Mouse (Mus musculus) cerebellum, postnatal 4 days (tissue): ENCODE results near the gene Ankrd55.

Experiments used
- DNase-seq, 2 experiments: peaks; one replicate each; pipeline ENCODE4 v3.0.0; 2022; ENCODE audit warnings: low spot score in 2 of 2, mixed read lengths in 1 of 2

Gene Ankrd55

DNA sequence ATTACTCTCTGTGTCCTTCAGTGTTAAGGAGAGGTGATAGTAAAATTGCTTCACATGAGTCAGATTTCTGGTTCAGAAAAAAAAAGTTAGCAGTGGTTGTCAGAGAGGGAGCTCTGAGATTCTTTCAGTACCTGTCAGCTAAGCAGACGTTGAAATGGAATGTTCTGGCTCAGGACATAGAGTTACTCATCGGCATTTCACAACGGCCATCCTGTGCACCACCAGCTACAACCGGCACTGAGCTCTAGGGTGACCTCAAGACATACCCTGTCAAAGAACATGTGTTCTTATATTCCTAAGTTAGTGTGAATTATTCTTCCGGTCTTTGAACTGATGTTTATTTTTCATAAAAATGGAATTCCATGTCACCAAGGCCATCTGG, 55.4 kb downstream of the Ankrd55 start:
- no peak for DNase-seq

DNA sequence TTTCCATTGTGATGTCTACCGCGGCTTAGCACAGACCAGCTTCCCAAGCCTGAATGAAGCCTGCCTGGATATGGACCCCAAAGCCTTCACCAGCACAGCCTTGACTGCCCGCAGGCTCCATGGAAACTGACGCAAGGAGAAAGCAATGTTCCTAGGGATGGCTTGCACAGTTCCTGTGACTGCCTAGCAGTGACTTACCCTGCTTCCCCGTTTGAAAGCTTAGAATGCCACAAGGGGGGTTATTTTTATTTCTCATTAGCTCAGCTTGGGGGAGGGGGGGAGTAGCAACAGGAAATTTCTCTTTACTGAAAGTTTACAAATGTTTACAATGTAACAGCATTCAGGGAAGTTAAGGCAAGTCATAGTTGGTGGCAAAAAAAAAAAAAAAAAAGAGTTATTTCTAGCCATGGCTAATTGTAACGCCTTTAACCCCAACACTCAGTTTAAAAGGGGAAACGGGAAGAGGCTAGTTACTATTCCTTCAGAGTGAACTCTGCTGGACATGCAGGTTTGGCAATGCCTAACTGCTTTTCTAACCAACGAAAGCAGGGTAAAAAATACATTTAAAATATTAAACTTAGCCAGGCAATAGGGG, 56.1 kb downstream of the Ankrd55 start:
- DNase-seq = no peak

DNA sequence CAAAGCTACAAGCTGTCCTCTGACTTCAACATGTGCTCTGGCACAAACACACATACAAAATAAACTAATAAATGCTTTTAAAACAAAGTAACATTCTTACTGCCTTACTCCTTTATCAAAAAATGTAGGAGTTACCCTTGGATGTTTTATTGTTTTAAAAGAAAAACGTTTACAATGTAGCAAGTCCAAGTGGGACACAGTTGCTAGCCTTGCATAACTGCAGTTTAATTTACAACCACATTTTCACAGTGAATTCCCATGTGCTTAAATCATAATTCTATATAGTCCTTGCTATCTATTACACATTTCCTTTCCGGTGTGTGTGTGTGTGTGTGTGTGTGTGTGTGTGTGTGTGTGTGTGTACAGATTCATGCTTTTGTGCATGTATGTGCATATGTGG, 57.3 kb downstream of the Ankrd55 start:
- no peak for DNase-seq

DNA sequence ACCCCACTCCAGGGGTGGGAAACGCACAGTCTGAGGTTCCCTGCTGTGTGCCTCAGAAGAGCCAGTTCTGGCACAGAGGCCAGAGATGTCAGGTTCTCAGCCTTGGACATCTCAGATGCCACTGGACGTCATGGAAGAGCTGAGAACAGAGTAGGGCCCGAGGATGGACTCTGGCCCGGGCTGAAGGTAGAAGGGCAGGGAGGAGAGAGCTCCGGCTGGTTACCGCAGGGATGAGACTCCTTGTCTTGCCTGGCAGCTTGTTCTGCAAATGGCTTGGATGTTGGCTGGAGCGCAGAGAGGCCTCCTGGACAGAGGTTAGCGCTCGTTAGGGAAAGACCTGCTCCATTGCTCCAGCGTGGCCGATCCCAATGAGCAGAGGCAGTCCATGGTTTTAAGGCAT, 57.8 kb downstream of the Ankrd55 start:
- no peak for DNase-seq

DNA sequence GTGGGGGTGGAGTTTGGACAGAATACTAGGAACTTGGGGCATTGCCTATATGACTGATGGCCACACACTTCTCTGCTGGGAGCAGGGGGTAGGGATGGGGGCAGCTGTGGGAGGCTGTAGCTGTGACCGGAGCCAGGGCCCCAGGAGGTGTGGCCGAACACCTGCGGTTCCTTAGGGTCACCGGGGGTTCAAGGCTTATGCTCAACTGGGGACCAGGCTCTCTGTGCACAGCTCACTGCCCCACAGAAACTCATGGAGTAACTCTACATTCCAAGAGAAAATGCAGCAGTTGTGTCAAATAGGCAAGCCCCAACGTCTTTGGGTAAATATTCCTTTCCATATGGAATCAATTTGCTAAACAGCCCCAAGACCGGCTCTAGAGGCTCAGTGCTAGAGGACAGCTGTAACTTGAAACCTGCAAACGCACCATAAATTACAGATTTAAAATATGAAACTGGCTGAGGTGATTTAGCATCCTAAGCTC, 58.5 kb downstream of the Ankrd55 start:
- no peak for DNase-seq

DNA sequence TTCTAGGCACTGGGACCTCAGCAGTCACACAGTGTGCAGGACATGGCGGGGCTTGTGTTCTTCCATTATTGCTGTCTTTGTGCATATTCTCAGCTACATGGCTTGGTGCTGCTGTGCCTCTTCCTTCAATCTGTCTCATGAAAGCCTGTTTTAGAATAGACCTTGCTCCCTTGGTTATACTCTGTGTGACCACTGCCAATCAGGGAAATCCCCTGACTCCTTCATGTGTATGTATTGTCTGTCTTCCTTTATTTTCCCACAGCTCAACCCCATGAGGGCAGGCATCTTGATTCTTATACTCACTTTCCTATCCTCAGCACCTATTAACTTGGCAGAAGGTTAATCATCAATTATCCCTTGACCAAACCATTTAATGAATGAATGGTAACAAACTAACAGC, 60.0 kb downstream of the Ankrd55 start:
- no peak for DNase-seq

DNA sequence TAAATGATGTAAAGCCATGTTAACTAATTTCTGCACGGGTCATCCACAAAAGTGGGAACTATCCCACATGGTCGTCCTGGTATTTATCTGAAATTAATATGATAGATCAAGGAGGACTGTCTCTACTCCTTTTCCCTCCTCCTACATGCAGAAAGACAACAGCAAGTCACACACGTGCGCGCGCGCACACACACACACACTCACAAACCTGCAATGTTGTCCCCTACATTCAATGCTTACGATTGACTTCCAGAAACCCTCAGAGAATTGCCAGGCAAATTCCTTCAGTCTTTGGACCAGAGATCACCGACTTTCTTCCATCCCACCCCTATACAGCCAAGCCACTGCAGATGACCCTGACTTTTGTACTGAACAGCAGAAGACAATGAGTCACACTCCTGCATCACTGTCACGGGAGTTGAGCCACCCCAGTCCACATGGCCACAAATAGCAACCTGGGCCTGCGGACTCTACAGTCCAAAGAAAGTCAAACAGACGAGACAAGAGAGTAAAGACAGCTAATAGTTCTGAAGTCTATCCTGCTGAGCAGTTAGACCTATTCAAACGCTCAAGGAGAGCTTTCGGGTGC, 60.7 kb downstream of the Ankrd55 start:
- no peak for DNase-seq

DNA sequence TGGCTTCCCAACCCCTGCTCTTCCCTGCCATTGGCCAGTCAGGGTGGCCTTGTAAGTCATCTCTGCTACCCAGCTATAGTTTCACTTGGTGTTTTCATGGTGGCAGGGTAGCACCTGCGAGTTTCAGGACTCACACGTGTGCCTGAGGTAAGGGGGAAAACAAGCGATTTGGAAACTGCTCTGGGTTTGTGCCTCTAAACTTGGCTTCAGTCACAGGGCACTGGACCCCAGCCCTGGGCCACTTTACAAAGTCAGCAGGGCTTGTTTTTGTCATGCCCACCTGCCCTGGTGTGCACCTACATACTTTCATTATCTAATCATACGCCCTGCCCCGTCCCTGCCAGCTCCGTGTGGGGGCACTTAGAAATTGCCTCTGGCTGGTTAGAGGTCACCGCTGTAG, 61.2 kb downstream of the Ankrd55 start:
- DNase-seq = no peak

DNA sequence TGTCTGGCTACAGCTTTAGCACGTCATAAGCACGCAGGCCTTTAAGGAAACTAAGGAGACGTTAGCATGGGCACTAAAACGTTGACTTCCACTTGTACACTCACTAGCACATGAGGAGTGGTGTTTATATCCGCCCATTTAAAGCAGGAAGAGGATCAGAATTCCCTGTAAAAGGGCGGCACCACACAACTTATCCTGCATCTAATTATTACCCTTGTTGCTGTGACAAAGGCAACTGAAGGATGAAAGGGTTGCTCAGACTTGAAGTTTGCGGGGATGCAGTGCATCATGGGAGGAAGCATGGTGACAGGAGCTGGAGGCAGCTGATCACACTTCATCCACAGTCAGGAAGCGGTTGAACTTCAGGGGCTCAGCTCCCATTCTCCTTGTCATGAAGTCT, 63.7 kb downstream of the Ankrd55 start:
- no peak for DNase-seq

DNA sequence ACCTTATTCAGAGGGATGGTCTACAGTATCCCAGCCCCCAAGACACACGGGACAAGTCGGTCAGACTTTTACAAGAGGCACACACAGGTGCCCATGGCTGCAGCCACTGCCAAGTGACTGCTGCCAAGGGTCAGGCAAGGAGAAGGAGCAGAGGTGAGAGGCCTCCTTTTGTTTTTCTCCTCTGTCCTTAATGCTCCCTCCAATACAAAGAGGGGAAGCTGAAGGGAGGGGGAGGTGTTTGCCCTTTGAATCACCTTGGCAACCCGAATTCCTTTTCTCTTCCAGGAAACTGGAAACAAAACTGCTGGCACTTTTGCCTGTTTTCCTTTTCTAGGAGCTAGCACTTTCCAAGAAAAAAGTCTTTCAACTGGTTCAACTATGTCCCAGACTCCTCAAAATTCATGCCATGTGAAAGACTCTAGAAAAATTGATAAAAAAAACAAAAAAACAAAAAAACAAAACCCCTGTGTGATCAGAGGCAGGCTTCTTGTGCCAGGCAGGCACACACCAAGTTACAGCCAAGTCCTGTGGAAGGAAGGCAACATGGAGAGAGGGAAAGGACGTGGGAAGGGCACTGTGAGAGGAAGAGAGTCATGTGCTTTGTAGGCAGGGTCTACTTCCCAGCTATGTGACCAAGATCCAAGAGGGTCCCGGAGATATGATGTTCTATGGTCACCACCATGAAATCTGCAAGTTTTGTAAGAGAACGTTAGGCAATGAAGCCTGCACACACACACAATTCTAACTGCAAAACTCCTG, 66.0 kb downstream of the Ankrd55 start:
- no peak for DNase-seq

DNA sequence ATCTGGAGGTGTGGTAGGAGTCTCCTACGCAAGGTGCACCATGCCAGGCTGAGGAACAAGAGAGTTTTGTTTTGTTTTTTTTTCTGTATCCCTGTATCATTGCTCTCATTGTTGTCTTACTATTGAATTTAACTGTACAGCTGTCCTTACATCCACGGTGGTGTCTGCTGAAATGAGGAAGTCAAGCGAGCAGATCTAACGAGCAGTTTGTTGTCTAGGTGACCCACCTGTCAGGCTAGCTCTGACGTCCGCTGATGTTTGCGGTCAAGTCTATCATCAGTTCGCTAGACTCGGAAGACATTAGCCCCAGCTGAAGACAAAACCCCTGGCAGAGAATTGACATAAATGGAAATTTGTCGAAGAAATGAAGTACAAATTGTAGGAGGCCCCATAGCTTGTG, 66.7 kb downstream of the Ankrd55 start:
- DNase-seq = no peak

DNA sequence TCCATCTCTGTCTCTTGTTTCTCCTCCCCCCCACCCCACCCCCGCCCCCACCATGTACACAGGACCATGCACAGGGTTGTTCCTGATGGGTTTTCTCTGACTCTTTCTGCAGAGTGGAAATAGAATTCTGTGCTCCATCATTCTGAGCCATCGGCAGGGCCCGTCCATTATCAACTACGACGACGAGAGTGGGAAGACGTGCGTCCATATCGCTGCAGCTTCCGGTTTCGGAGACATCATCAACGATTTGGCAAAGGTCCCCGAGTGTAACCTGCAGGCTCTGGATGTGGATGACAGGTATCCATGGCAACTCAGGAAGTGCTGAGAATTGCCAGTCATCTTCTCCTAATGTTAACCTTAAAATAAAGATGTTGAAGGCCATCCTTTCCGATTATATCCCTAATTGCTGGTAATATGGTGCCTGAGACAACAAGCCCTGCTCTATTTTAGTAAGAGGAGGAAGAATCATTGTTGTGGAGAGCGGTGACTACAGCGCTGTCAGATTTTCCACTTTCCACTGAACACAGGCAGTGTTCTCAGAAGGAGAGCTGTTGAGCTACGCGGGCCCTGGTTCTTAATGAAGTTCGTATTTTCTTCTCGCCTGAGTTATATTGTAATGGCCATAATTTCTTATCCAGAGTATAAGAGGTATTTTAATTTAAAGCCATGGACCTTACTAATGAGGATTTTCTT, 67.7 kb downstream of the Ankrd55 start:
- DNase-seq = no peak

DNA sequence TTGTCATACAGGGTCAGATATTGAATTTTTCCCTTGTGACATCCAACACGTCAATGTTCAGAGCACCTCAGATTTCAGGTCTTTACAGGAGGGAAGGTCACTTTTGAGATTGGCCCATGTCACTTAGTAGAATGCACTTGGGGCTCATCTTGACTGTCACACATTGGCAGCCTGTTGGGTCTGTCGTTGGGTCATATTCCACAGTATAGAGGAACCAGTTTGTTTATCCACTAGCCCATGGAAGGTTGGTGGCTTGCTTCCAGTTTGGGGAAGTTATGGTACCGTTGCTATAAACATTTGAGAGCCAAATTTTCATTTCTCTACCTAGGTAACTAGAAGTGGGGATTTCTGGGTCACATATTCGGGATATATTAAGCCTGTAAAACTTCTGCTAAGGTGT, 73.3 kb downstream of the Ankrd55 start:
- DNase-seq = no peak

DNA sequence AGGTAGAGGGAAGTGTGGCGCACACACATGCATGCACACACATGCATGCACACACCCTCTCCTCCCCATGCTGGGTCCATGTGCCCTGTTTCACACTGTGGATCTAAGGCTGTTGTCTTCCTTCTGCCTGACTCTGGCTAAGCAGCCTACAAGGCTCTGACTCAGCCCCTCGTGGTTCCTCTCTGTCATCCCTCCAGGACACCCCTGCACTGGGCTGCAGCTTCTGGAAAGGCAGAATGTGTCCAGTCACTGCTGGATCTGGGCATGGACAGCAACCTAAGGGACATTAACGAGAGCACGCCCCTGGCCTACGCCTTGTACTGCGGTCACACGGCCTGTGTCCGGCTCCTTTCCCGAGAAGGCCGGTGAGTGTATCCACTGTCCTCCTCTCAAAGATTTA, 75.0 kb downstream of the Ankrd55 start:
- DNase-seq = no peak

DNA sequence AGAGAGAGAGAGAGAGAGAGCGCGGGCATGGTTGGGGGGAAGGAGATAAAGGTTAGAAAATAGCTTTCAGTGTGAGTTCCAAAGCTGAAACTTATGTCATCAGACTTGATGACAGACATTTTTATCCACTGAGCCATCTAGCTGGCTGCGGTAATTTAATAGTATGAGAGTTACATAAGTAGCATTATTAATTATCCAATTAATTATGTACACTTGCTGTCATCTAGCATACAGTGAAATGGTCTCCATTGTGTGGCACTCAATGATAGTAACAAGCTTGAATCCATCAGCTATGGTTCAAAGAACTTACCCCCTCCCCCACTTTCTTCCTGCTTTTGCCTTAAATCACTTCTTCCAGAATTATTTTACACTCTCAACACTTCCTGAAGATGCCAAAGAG, 75.5 kb downstream of the Ankrd55 start:
- DNase-seq = no peak

DNA sequence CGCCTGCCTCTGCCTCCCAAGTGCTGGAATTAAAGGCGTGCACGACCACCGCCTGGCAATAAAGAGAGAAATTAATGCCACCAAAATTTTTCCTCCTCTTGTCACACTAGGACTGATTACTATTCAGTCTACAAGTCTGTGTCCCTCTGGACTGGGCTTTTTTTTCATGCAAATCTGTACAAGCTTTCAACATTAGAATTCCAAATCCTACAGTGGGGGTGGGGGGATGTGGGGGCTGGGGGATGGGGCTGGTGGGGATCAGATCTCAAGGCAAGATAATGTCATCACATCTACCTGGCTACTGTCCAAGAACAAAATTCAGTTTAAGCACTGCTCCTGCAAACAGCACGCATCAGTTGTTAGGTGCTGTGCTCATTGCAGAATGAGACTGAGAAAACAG, 76.4 kb downstream of the Ankrd55 start:
- DNase-seq = no peak

DNA sequence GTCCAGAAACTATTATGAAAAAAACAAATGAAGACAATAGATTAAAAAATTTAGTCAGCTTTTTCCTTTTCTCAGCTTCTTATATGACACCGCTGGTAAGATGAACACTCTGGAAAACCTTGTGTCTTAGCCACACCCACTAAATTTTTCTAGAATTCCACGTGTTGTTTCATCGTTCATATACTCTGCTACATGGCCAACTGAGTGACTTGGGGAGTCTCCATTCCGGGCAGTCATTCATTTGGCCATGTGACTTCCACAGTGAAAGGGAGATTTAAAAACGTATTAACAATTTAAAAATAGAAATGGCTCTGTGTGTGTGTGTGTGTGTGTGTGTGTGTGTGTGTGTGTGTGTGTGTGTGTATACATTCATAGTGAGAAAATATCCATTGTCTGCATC, 77.1 kb downstream of the Ankrd55 start:
- DNase-seq = no peak

DNA sequence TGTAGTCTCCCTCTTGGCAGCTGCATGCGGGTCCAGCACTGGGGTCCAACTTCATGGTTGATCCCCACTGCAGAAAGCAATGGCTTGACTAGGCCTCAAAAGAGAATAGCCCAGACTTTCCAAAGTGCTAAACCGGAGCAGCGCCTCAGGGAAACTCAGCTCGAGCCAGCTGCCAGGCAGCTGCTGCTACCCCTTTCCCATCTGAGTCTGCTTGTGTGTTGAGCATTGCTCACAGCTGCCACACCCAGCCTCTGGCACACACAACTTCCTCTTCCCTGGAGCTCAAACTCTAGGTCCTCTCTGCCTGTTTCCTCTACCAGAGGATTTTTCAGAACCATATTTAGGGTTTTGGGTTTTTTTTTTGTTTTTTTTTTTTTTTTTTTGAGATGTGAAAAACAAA, 77.5 kb downstream of the Ankrd55 start:
- no peak for DNase-seq

DNA sequence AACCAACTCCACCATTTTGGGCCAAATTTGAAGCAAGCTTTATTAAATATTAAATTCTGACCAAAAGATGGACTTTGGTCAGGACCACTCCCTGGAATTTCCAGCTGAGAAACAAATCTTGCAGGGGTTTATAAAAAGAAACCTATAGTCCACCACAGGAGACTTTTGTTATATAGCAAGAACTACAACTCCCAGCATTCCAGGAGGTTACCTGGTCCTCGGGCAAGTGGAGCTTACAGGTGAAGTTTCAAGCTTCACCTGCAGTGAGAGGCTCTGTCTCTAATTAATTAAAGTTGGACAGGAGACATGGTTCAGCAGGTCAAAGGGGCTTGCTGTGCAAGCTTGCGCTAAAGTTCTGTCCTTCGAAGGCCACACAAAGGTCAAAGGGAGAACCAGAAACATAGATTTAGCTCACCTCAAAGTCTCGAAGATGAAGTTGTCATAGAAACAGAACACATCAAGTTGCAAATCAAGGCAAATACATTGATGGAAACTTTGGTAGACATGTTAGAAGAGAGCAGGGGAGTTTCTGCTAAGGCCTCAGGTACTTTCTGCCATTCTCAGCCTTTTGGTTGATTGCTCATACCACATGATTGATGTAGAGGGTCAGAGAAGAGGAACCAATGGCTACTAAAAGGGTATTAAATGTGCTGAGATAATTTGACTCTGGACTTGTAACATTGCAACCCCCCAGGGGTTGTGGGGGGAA, 78.2 kb downstream of the Ankrd55 start:
- DNase-seq = no peak

DNA sequence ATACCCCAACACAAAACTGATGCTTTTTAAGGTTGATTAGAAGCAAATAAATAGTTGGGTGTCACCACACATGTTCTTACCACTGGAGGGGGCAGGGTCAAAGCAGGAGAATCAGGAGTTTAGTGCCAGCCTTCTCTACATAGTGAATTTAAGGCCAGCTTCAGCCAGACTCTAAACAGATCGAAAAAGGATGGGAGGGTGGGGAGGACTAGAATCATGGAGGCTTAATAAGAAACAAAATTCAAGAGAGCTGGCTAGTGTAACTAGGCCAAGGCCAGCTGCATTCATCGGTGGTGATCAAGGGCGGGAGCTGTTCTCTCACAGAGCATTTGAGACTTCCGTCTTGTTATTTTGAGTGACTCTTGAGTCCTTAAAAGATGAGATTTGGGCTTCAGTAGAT, 83.5 kb downstream of the Ankrd55 start:
- no peak for DNase-seq

DNA sequence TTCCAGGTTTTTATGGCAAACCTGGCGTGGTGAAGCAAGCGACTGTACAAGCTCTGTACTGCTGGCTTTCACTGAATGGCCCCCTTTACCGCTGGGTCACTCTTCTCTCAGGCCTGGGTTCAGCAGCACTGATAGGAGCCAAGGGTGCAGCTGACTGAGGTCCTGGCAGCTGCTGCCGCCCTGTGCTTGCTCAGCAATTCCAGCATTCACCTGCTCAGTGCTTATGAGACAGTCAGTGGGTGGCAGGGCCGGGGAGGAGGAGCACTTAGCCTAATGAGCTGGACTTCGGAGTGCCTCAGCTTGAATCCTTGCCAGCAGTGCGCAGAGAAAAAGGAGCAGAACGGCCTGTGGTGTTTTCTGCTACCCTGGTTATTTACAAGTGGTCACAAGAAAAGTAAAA, 87.5 kb downstream of the Ankrd55 start:
- DNase-seq = no peak

DNA sequence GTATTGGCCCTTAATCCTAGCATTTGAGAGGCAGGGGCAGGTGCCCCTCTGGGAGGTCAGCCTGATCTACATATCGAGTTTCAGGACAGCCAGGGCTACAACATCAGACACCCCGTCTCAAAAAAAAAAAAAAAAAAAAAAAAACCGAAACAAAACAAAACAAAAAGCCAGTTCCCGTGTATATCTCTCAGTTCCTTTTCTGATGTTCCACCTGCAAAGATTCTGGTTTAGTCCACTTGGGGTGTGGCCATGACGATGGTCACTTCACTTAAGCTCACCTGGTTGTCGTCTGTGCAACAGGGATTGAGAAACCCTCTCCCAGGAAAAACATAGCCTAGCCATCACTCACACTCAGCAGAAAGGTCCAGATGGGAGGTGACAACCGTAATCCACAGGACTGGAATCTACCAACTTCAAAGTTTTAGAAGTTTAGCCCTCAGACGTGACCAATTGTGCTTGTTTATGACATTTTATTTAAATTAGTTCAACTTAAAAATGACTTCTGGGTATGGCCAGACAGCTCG, 90.6 kb downstream of the Ankrd55 start:
- DNase-seq = no peak
